Mouse (Mus musculus) erythroblast, adult 5-6 weeks (primary cell): Measurements from ENCODE around the gene Cdk17. TPM values are rescaled to one million over a fixed set of nuclear protein-coding genes. Genes with fewer than 3 reads are reported as not detected.

Experiments
- ATAC-seq: replicated peaks from 2 replicates; pipeline ENCODE4 v1.8.0; 2016; ENCODE audit warnings: moderate number of reproducible peaks, mild to moderate bottlenecking, moderate TSS enrichment, inconsistent platforms; ENCODE audit not compliant: poor library complexity, low FRiP score, severe bottlenecking
- total RNA-seq, 2 experiments: library from RNA; stranded (forward) in 1 of 2; stranded (reverse) in 1 of 2; fragments of 150-400 nt in 1 of 2; fragments of 200-764, 138-1000 nt in 1 of 2; gene quantifications; 2 replicates each; pipeline versions ENCODE4 v1.2.3 to v1.2.4; 2015 to 2017; ENCODE audit warnings: low replicate concordance in 2 of 2

Cdk17 gene
- total RNA-seq, 2 experiments from 2014 or later: 26.2 to 27.5 TPM

GRCm38 (mm10) chr10:93305946-93306345 is 145.3 kb downstream of the Cdk17 start:
- no peak for ATAC-seq

- ATAC-seq: no peak
These were observed 145.7 kb downstream of the Cdk17 start for GRCm38 (mm10) chr10:93306367-93306766.

GRCm38 (mm10) chr10:93309131-93309933 is 148.7 kb downstream of the Cdk17 start:
- no peak for ATAC-seq

- ATAC-seq: no peak
These were observed 149.4 kb downstream of the Cdk17 start for GRCm38 (mm10) chr10:93309934-93310621.

- no peak for ATAC-seq
These were observed 150.2 kb downstream of the Cdk17 start, which contains the start of gene Elk3 for GRCm38 (mm10) chr10:93310721-93311411. Elk3 (minus strand) TSS chr10:93311135.

- ATAC-seq: no peak
These were observed 150.9 kb downstream of the Cdk17 start for GRCm38 (mm10) chr10:93311576-93311975.

Other genes with a start within 250 kb of the Cdk17 start
- gene Cfap54, start 79.3 kb upstream of the Cdk17 start, total RNA-seq (2015; ENCODE audit: low replicate concordance): 0.42 TPM in 1 of 2 replicates, not detected in the other
- gene Cfap54, start 79.3 kb upstream of the Cdk17 start, total RNA-seq (2017; ENCODE audit: low replicate concordance): 1.2 and 4.2 TPM in 2 replicates
- gene Elk3, start 150.3 kb downstream of the Cdk17 start, total RNA-seq (2015; ENCODE audit: low replicate concordance): 3.8 TPM in 2 replicates
- gene Elk3, start 150.3 kb downstream of the Cdk17 start, total RNA-seq (2017; ENCODE audit: low replicate concordance): 3.3 and 4.2 TPM in 2 replicates